Mouse (Mus musculus) hindbrain, embryonic 12.5 days (tissue): ENCODE results near the gene Rchy1. TPM values are rescaled to one million over a fixed set of nuclear protein-coding genes. Genes with fewer than 3 reads are reported as not detected.
A peak's percentile ranks its signal among the peaks of the same experiment; 100 is the strongest.
"Not testable (repeated sequence)": the region's sequence is repeated elsewhere in the genome, so short reads cannot be mapped to it uniquely, and the experiment has no call there.

ENCODE experiments used
- ATAC-seq: fragments of 200-750 bp; cut with Nextera tagmentation; 2 replicates; pipeline ENCODE4 v1.8.0; 2017; ENCODE audit warnings: moderate TSS enrichment; ENCODE audit not compliant: low FRiP score
- H3K27ac ChIP-seq: fragments of 300-500 bp; sonication (generic); 2 replicates; pipeline ENCODE4 v1.5.1; 2016; ENCODE audit warnings: mild to moderate bottlenecking
- H3K27me3 ChIP-seq: fragments of 300-500 bp; sonication (generic); 2 replicates; pipeline ENCODE4 v1.6.1; 2016; ENCODE audit warnings: mild to moderate bottlenecking
- H3K36me3 ChIP-seq: fragments of 300-500 bp; sonication (generic); 2 replicates; pipeline ENCODE4 v1.6.1; 2016; ENCODE audit warnings: mild to moderate bottlenecking
- H3K4me1 ChIP-seq: fragments of 300-500 bp; sonication (generic); 2 replicates; pipeline ENCODE4 v1.6.1; 2016
- H3K4me2 ChIP-seq: fragments of 300-500 bp; sonication (generic); replicated peaks from 2 replicates; pipeline ENCODE4 v1.6.1; 2016; ENCODE audit warnings: mild to moderate bottlenecking
- H3K4me3 ChIP-seq: fragments of 300-500 bp; sonication (generic); 2 replicates; pipeline ENCODE4 v1.5.1; 2016; ENCODE audit warnings: mild to moderate bottlenecking
- H3K9ac ChIP-seq: fragments of 300-500 bp; sonication (generic); 2 replicates; pipeline ENCODE4 v1.6.1; 2016; ENCODE audit warnings: mild to moderate bottlenecking, moderate library complexity
- H3K9me3 ChIP-seq: fragments of 300-500 bp; sonication (generic); replicated peaks from 2 replicates; pipeline ENCODE4 v1.6.1; 2016; ENCODE audit warnings: mild to moderate bottlenecking
- WGBS: fragments of 180-500 bp; shearing (Covaris S2); methylation state at CpG from one replicate; pipeline ENCODE4 v1.1.7; 2016; 5-methylcytosine and 5-hydroxymethylcytosine counted together
- polyA plus RNA-seq: library from polyadenylated mRNA; unstranded; fragments of >200 nt; fragmentation: Nextera tagmentation; extraction: Ambion mirVana; gene quantifications from 2 replicates; pipeline ENCODE4 v1.2.1, GENCODE M21; 2016

Gene Rchy1
- polyA plus RNA-seq, 1 experiment from 2014 or later = 74.0 TPM

- Histone ChIP-seq H3K27me3 (no peaks in the 10 kb centered on the region), H3K4me1 (peaks cover 17% of the 10 kb centered on the region), H3K4me2 (no peak overlapping the region), H3K9me3 (no peaks in the 10 kb centered on the region), H3K4me3 (no peak overlapping the region), H3K9ac (no peak overlapping the region), H3K36me3 (peaks cover 24% of the 10 kb centered on the region), H3K27ac (no peak overlapping the region)
- WGBS = 90% methylated on average over 3 of the region's 3 CpGs
- ATAC-seq = no peak
These were observed 5.7 kb downstream of the Rchy1 start for GRCm38 (mm10) chr5:91956991-91957760.

- Histone ChIP-seq H3K9ac (no peak overlapping the region), H3K36me3 (peaks cover 47% of the 10 kb centered on the region), H3K4me2 (no peak overlapping the region), H3K4me1 (no peaks in the 10 kb centered on the region), H3K27ac (no peak overlapping the region), H3K9me3 (no peaks in the 10 kb centered on the region), H3K27me3 (no peaks in the 10 kb centered on the region), H3K4me3 (no peak overlapping the region)
- ATAC-seq = no peak
These were observed 11.5 kb downstream of the Rchy1 start for GRCm38 (mm10) chr5:91951404-91951803.

- H3K9me3 ChIP-seq = no peaks in the 10 kb centered on the region
These were observed 13.4 kb downstream of the Rchy1 start for GRCm38 (mm10) chr5:91949441-91949840.

GRCm38 (mm10) chr5:91947008-91947407 is 15.9 kb downstream of the Rchy1 start:
- no peak overlapping the region for H3K4me2 ChIP-seq
- no peak overlapping the region for H3K9ac ChIP-seq
- ATAC-seq = no peak
- H3K36me3 ChIP-seq = peaks cover 35% of the 10 kb centered on the region
- no peaks in the 10 kb centered on the region for H3K9me3 ChIP-seq
- 98% methylated on average over 4 of the region's 4 CpGs for WGBS
- no peak overlapping the region for H3K27ac ChIP-seq
- H3K4me3 ChIP-seq = no peak overlapping the region
- H3K4me1 ChIP-seq = no peaks in the 10 kb centered on the region
- no peaks in the 10 kb centered on the region for H3K27me3 ChIP-seq

More at GRCm38 (mm10) chr5:91949441-91949840, 13.4 kb downstream of the Rchy1 start:
- Histone ChIP-seq H3K4me2 (no peak overlapping the region), H3K4me1 (no peaks in the 10 kb centered on the region), H3K36me3 (peaks cover 45% of the 10 kb centered on the region), H3K4me3 (no peak overlapping the region), H3K27me3 (no peaks in the 10 kb centered on the region), H3K9ac (no peak overlapping the region), H3K27ac (no peak overlapping the region)
- no peak for ATAC-seq
- 91% methylated on average over 7 of the region's 7 CpGs for whole genome bisulfite sequencing

GRCm38 (mm10) chr5:91945609-91946008 is 17.3 kb downstream of the Rchy1 start:
- H3K36me3 ChIP-seq = peaks cover 28% of the 10 kb centered on the region
- H3K27ac ChIP-seq, H3K4me3 ChIP-seq, H3K4me1 ChIP-seq, H3K9me3 ChIP-seq, H3K4me2 ChIP-seq, H3K9ac ChIP-seq, H3K27me3 ChIP-seq: not testable (repeated sequence)
- ATAC-seq = 0 out of 2 replicates have a peak, but pooled peaks have one; percentile 22
- WGBS = 62% methylated on average over 1 of the region's 1 CpGs

- no peak for ATAC-seq
- Histone ChIP-seq H3K36me3 (no peaks in the 10 kb centered on the region), H3K27me3 (no peaks in the 10 kb centered on the region), H3K27ac (no peak overlapping the region), H3K4me3 (no peak overlapping the region), H3K4me2 (no peak overlapping the region), H3K4me1 (no peaks in the 10 kb centered on the region), H3K9me3 (no peaks in the 10 kb centered on the region), H3K9ac (no peak overlapping the region)
- 94% methylated on average over 2 of the region's 2 CpGs for WGBS
These were observed 49.6 kb downstream of the Rchy1 start for GRCm38 (mm10) chr5:91913231-91913630.

- H3K4me3 ChIP-seq = no peak overlapping the region
- no peaks in the 10 kb centered on the region for H3K27me3 ChIP-seq
- no peaks in the 10 kb centered on the region for H3K9me3 ChIP-seq
- no peak overlapping the region for H3K9ac ChIP-seq
- H3K36me3 ChIP-seq = no peaks in the 10 kb centered on the region
- H3K4me2 ChIP-seq = no peak overlapping the region
- peak; percentile 71 for ATAC-seq
- 66% methylated on average over 13 of the region's 13 CpGs for WGBS
- no peaks in the 10 kb centered on the region for H3K4me1 ChIP-seq
- no peak overlapping the region for H3K27ac ChIP-seq
These were observed 51.3 kb downstream of the Rchy1 start for GRCm38 (mm10) chr5:91911384-91912106.

GRCm38 (mm10) chr5:91910616-91911015 is 52.3 kb downstream of the Rchy1 start:
- ATAC-seq = no peak
- Histone ChIP-seq H3K36me3 (no peaks in the 10 kb centered on the region), H3K9me3 (no peaks in the 10 kb centered on the region), H3K9ac (no peak overlapping the region), H3K4me3 (no peak overlapping the region), H3K27me3 (no peaks in the 10 kb centered on the region), H3K4me2 (no peak overlapping the region), H3K4me1 (no peaks in the 10 kb centered on the region), H3K27ac (no peak overlapping the region)
- 94% methylated on average over 4 of the region's 4 CpGs for WGBS

- H3K27me3 ChIP-seq = no peaks in the 10 kb centered on the region
- H3K27ac ChIP-seq = no peak overlapping the region
- no peak for ATAC-seq
- no peaks in the 10 kb centered on the region for H3K9me3 ChIP-seq
- no peaks in the 10 kb centered on the region for H3K36me3 ChIP-seq
- no peak overlapping the region for H3K9ac ChIP-seq
- WGBS = 66% methylated on average over 10 of the region's 10 CpGs
- no peak overlapping the region for H3K4me2 ChIP-seq
- no peak overlapping the region for H3K4me3 ChIP-seq
- no peaks in the 10 kb centered on the region for H3K4me1 ChIP-seq
These were observed 53.8 kb downstream of the Rchy1 start for GRCm38 (mm10) chr5:91909010-91909620.

Other genes starting within 250 kb of the Rchy1 start
- gene Odaph, start 24.4 kb upstream of the Rchy1 start, polyA plus RNA-seq = not detected in 2 replicates
- 2.0 TPM in 2 replicates for gene Cdkl2, start 80.8 kb upstream of the Rchy1 start, polyA plus RNA-seq
- gene G3bp2, start 120.7 kb upstream of the Rchy1 start, polyA plus RNA-seq = 334 and 368 TPM in 2 replicates
- gene Uso1, start 174.9 kb upstream of the Rchy1 start, polyA plus RNA-seq = 55.4 and 55.6 TPM in 2 replicates